Mouse (Mus musculus) erythroblast, embryonic 14.5 days (primary cell): ENCODE results near the gene Snx11.

Experiments used
- GATA1 ChIP-seq: IDR thresholded peaks from 2 replicates; pipeline ENCODE4 v1.6.1; 2012; ENCODE audit warnings: low read length, inconsistent platforms, mixed read lengths
- TAL1 ChIP-seq: IDR thresholded peaks from 3 replicates; pipeline ENCODE4 v1.6.1; 2012; ENCODE audit warnings: low read length, inconsistent platforms, mixed read lengths

- TF ChIP-seq GATA1 (no peak), TAL1 (no peak)
Observed at GRCm38 (mm10) chr11:96776068-96776467, 1.3 kb downstream of the Snx11 start.
